Mouse (Mus musculus): ENCODE data around the gene Chst11. TPM values are rescaled to one million over a fixed set of nuclear protein-coding genes. Genes with fewer than 3 reads are reported as not detected.

Chst11 gene
- total RNA-seq, 1 experiment from 2014 or later, result 31.9 TPM

GRCm38 (mm10) chr10:82986993-82987349 lies 1.7 kb downstream of the Chst11 start:
- no peak for ATAC-seq (ENCODE audit: extremely low read depth, insufficient number of reproducible peaks, low FRiP score, poor library complexity, severe bottlenecking)

DNA sequence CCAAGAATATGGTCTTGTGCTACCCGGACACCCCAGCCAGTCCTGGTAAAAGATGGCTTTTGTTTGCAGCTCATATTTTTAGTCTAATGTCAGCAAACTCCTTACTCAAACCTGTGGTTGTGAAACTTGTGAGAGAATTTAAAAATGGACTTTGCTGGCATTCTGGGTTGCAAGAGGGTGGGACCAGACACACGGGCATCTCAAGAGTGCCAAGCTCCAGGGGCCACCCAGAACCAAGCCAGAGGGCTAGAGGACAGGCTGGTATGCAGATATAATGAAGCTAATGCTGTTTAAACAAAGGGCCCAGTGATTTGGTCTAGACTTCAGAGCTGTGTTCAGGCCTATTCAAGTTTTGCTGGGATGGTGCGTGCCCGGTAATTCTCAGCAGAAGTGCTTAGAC lies 2.1 kb downstream of the Chst11 start:
- ATAC-seq (ENCODE audit: extremely low read depth, insufficient number of reproducible peaks, low FRiP score, poor library complexity, severe bottlenecking), result no peak

DNA sequence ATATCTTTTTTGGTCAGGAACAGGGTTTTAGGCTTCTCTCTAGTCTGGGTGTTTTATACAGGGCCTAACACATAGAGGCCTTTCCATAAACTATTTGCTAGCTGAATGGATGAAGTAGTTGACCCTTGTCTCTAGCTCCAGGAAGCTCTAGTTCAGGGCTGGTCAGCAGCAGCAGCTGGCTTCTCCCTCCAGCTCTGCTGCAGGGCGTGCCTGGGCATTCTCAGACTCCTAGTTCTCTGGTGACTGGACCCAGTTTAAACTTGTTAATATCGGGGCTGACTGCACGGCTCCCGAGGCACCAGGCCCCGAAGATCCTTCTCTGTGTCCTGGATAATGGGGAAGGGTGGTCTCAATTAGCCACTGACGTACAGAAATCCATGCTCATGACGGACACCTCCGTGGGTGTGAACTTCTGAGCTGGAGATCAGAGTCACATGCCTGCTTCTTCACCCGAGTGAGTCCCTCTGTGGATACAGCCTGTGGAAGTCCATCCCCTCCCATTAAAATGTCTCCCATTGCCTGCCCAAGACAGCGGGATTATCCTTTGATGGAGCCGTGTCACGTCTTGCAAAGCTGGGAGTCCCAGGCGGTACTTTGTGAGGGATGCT lies 4.2 kb downstream of the Chst11 start:
- ATAC-seq (ENCODE audit: extremely low read depth, insufficient number of reproducible peaks, low FRiP score, poor library complexity, severe bottlenecking), result no peak

DNA sequence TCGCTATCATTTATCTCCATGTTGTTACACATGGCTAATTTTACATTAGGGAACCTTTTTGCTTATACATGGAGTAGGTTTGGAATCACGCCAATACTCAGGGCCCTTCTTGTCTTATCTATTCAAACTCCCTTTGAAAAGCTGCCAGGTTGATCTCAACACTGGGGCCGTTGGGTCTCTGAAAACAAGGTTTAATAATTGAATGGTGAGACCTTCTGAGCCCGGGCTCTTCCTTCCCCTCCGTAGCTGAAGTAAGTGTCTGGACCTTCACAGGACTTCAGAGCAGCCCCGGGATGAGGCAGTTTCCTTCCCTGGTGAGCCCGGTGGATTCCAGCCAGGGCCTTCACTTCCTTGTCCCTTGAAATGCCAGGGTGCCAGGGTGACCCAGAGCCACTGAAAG lies 5.6 kb downstream of the Chst11 start:
- no peak for ATAC-seq (ENCODE audit: extremely low read depth, insufficient number of reproducible peaks, low FRiP score, poor library complexity, severe bottlenecking)

DNA sequence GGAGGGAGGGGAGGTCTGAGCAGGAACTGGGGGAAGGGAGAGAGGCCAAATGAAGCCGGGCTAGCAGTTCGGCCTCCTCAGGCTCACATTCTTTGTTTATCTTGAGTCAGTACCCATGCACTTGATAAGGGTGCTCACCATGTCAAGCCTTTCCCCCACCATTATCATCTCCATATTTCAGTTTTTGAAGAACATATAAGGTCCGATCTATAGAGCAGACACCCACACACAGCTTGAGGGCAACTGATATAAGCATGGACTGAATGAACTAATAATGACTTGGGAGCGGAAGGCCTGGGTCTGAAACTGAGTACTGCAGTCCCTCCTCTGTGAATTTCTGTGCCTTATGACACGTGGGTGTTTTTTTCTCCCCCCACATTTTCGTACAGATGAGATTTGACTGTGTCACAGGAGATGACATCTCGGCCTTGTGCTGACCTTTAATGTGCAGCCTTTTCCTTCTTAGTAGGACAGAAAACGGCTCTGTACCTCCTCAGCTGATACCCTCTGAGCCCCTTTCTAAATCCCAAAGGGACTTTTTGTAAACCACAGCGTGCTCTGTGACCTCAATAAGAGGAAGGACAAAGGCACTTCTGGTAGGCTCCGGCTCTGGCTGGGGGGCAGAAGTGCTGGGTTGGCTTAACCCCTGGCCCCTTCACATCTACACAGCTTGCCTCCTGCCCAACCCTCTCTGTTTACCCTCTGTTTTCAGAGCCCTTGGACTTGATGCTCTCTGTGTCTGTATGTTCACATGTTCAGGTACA lies 6.6 kb downstream of the Chst11 start:
- ATAC-seq (ENCODE audit: extremely low read depth, insufficient number of reproducible peaks, low FRiP score, poor library complexity, severe bottlenecking), result peak; percentile 55

- ATAC-seq (ENCODE audit: extremely low read depth, insufficient number of reproducible peaks, low FRiP score, poor library complexity, severe bottlenecking), result no peak
Measured at GRCm38 (mm10) chr10:82994284-82994683, 9.0 kb downstream of the Chst11 start.

GRCm38 (mm10) chr10:82997460-82997859 lies 12.2 kb downstream of the Chst11 start:
- no peak for ATAC-seq (ENCODE audit: extremely low read depth, insufficient number of reproducible peaks, low FRiP score, poor library complexity, severe bottlenecking)

- no peak for ATAC-seq (ENCODE audit: extremely low read depth, insufficient number of reproducible peaks, low FRiP score, poor library complexity, severe bottlenecking)
Measured at GRCm38 (mm10) chr10:83000169-83000568, 14.9 kb downstream of the Chst11 start.

DNA sequence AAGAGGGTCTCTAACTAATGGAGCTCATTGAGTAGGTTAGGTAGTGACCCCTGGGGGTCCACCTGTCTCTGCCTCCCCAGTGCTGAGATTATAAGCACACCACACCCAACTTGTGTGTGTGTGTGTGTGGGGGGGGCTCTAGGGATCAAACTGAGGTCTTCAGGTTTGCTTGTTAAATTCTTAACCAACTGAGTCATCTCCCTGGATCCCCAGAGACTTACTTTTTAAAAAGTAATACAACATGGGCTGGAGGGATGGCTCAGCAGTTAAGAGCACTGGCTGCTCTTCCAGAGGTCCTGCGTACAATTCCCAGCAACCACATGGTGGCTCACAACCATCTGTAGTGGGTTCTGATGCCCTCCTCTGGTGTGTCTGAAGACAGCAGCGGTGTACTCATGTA lies 15.4 kb downstream of the Chst11 start:
- no peak for ATAC-seq (ENCODE audit: extremely low read depth, insufficient number of reproducible peaks, low FRiP score, poor library complexity, severe bottlenecking)

GRCm38 (mm10) chr10:83003899-83004298 lies 18.6 kb downstream of the Chst11 start:
- ATAC-seq (ENCODE audit: extremely low read depth, insufficient number of reproducible peaks, low FRiP score, poor library complexity, severe bottlenecking), result no peak

- ATAC-seq (ENCODE audit: extremely low read depth, insufficient number of reproducible peaks, low FRiP score, poor library complexity, severe bottlenecking), result peak; percentile 15; the same call in 1 of the 2 replicates
Measured at GRCm38 (mm10) chr10:83004389-83004788, 19.1 kb downstream of the Chst11 start.

DNA sequence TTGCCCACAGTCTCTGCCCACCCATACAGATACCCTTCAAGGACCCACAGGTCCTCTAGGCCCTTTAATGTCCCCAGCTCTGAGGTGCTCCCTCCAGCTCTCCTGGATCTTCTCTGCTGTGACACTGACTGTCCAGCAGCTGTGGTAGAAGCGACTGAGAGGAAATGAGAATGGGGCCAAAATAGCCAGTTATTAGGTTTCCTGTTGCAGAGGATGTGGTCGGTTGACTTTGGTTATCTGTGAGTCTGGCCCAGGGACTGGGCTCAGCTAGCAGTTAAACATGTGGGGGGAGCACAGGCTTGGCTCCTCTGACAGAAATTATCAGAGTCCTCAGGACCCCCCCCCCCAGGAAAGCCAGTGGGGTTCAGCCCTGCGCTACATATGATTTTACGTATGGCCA lies 19.7 kb downstream of the Chst11 start:
- peak; percentile 21 for ATAC-seq (ENCODE audit: extremely low read depth, insufficient number of reproducible peaks, low FRiP score, poor library complexity, severe bottlenecking)

DNA sequence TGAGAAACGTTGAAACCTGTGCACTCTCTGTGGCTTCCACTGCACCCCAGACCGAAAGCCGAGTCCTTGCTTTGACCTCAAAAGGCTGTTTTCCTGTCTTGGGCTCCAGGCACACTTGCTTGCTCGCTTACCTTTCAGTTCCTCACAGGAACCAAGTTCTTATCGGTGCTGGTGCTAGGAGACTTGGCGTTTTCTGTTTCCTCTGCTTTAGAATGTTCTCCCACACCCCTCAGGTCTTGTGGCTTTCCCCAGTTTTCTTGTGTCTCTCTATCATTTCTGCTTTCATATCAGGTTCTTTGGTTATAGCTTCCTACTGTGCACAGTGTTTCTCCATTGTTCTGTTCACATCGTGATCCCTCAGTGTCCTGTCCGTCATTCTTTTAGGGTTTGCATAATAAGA lies 21.0 kb downstream of the Chst11 start:
- no peak; the same call in 1 of the 2 replicates for ATAC-seq (ENCODE audit: extremely low read depth, insufficient number of reproducible peaks, low FRiP score, poor library complexity, severe bottlenecking)

DNA sequence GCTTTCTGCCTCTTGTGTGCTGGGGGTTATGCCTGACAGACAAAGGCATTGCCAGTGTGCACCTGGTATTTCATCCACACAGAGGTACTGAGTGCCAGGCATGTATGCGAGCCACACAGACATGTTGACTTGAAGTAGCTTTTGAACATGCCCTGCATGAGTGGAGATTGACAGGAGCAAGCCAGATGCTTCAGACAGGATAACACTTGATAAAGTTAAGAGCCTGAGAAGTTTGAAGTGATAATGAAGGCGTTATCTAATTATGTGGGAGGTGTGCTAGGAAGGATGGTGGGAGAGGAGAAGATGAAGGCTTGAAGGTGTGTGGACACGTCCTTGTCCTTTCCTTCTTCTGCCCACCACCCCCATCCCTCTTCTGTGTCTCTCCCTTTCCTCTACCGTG lies 28.7 kb downstream of the Chst11 start:
- ATAC-seq (ENCODE audit: extremely low read depth, insufficient number of reproducible peaks, low FRiP score, poor library complexity, severe bottlenecking), result no peak

DNA sequence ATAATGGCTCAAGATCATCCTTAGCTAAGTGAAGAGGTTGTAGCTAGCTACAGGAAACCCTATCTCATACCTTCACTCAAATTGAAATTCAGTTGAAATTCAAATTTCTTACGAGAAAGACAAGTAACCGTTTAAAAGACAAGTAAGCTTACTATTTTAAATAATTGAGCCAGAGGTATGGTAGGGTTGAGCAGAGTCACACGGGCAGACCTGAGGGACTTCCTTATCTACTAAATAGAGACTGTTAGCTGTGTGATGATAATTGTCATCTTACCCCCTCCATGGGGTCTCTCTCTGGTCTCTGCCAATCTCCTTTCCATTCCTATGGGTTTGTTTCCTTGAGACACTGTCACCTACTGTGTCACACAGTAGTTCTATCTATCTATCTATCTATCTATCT lies 30.6 kb downstream of the Chst11 start:
- no peak for ATAC-seq (ENCODE audit: extremely low read depth, insufficient number of reproducible peaks, low FRiP score, poor library complexity, severe bottlenecking)

DNA sequence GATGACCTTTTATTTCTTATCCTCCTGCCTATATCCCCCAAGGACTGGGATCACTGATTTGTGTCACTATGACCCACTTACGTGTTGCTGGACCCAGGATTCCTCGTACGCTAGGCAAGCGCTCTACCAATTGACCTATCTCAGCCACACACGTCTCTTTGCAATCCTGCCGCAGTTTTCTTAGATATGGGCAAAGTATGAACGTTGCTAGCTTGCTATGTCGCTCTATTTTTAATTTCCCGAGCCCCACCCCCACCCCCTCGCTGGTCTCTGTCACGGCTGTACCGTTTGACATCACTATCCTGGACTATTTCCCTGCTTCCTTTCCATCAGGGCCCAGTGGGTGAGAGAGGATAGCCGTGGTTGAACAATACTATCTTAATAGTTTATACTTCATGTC lies 31.5 kb downstream of the Chst11 start:
- ATAC-seq (ENCODE audit: extremely low read depth, insufficient number of reproducible peaks, low FRiP score, poor library complexity, severe bottlenecking), result no peak

DNA sequence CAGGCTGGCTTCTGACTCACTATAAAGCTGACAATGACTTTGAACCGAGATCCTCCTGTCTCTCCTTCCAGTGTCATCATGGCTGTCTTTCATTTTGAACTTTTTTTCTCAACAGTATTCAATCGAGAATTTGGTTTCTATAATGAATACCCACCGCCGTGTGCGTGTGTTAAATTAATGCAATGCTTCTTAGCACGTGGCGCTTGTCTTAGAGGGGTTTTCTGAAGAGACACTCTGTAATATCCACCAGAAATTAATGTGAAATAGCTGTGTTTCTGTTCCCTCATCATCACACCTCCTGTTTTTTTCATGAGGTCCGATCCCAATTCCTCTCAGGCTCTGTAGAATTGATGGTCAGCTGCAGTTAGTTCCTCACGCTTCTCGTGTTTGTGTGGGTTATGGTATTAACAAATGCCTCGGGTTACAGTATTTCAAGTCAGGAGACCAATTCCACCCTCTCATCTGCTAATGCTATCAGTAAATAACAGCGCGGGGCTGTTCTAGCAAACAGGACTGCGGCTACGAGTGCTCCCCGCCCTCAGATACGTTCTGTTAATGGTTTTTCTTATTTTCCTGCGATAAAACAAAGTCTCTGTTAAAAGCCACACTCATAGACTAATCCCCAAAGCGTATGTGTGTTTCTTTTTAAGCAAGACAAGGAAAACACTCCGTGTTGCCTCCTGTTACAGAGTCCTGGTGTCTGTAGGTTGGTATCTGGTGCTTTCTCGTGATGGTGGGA lies 32.6 kb downstream of the Chst11 start:
- ATAC-seq (ENCODE audit: extremely low read depth, insufficient number of reproducible peaks, low FRiP score, poor library complexity, severe bottlenecking), result no peak

GRCm38 (mm10) chr10:83018521-83018920 lies 33.2 kb downstream of the Chst11 start:
- no peak for ATAC-seq (ENCODE audit: extremely low read depth, insufficient number of reproducible peaks, low FRiP score, poor library complexity, severe bottlenecking)

- no peak for ATAC-seq (ENCODE audit: extremely low read depth, insufficient number of reproducible peaks, low FRiP score, poor library complexity, severe bottlenecking)
Measured at GRCm38 (mm10) chr10:83019497-83020270, 34.4 kb downstream of the Chst11 start.

All from neutrophil, adult 5-6 weeks (primary cell).